Mouse (Mus musculus): ENCODE measurements around the gene Gnaq.

DNA sequence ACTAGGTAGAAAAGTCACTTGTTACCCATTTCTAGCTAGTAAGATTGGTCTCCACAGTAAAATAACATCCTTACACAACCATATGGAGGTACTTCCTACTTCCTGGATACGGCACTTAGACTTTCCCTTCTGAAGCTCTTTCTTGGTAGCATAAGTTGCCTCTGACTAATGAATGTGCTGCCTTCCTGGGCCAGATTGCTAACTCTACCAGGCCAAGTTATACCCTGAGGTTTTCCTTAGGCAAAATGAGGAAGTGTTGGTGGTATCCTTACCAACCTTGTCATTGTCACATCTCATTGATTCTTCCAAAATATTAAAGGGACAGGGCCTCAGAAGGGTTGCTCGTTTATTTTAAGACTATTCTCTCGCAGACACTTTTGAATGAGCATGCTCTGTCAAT is 22.0 kb upstream of the Gnaq start:
- TF ChIP-seq CTCF (IDR thresholded peaks at IDR 0.05; ENCODE audit: low read depth, low read length) (no peak), POLR2A (IDR thresholded peaks at IDR 0.05; ENCODE audit: borderline replicate concordance, low read depth, low read length) (no peak)

Data from bone marrow macrophage, adult 2 months (primary cell).